Mouse (Mus musculus) kidney, adult 2 months (tissue): Measurements from ENCODE around the gene Gabpb2.
"Not testable (repeated sequence)": the region's sequence is repeated elsewhere in the genome, so short reads cannot be mapped to it uniquely, and the experiment has no call there.

Experiments
- CTCF ChIP-seq: fragments of 200-500 bp; conservative IDR thresholded peaks from 2 replicates; pipeline ENCODE4 v1.5.1; 2011; ENCODE audit warnings: low read depth, mild to moderate bottlenecking, control low read depth, low read length, moderate library complexity, mixed read lengths; ENCODE audit not compliant: insufficient read depth, insufficient read length
- POLR2A ChIP-seq: fragments of 200-500 bp; IDR thresholded peaks from one replicate; pipeline ENCODE4 v1.6.1; 2011; ENCODE audit warnings: low read depth, low read length, control low read depth

DNA sequence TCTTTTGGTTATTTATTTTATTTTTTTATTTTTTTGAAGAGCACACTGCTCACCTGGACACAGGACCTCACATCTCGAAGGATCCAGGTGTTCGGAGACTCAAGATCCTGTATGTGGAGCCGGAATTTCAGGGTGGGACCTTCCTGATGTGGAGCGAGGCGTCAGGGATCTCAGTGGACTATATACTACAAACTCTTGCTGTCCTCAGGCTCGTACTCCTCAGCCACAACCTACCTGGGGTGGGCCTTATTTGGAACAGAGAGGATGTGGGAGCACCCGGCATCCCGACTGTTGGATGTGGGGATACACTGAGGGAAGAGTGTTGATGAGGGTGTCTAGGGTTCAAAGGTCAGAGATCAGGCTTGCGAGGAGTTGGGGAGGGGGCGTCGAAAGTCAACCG lies 83.6 kb downstream of the Gabpb2 start:
- TF ChIP-seq POLR2A, CTCF: not testable (repeated sequence)
